Mouse (Mus musculus) embryonic facial prominence, embryonic 15.5 days (tissue): ENCODE data around the gene Rps29. TPM values are rescaled to one million over a fixed set of nuclear protein-coding genes. Genes with fewer than 3 reads are reported as not detected.
A peak's percentile ranks its signal among the peaks of the same experiment; 100 is the strongest.

Experiments used
- ATAC-seq: fragments of 200-750 bp; cut with Nextera tagmentation; 2 replicates; pipeline ENCODE4 v1.8.0; 2017; ENCODE audit warnings: low read depth, moderate TSS enrichment; ENCODE audit not compliant: insufficient number of reproducible peaks, low FRiP score, low TSS enrichment
- H3K27ac ChIP-seq: fragments of 300-500 bp; sonication (generic); replicated peaks from 2 replicates; pipeline ENCODE4 v1.5.1; 2015; ENCODE audit warnings: mild to moderate bottlenecking, inconsistent platforms
- H3K27me3 ChIP-seq: fragments of 300-500 bp; sonication (generic); 2 replicates; pipeline ENCODE4 v1.6.1; 2015; ENCODE audit warnings: inconsistent platforms
- H3K36me3 ChIP-seq: fragments of 300-500 bp; sonication (generic); 2 replicates; pipeline ENCODE4 v1.6.1; 2015; ENCODE audit warnings: mild to moderate bottlenecking, inconsistent platforms
- H3K4me1 ChIP-seq: fragments of 300-500 bp; sonication (generic); 2 replicates; pipeline ENCODE4 v1.6.1; 2015; ENCODE audit warnings: inconsistent platforms
- H3K4me2 ChIP-seq: fragments of 300-500 bp; sonication (generic); replicated peaks from 2 replicates; pipeline ENCODE4 v1.6.1; 2015; ENCODE audit warnings: mild to moderate bottlenecking, inconsistent platforms
- H3K4me3 ChIP-seq: fragments of 300-500 bp; sonication (generic); replicated peaks from 2 replicates; pipeline ENCODE4 v1.5.1; 2015; ENCODE audit warnings: mild to moderate bottlenecking, inconsistent platforms
- H3K9ac ChIP-seq: fragments of 300-500 bp; sonication (generic); 2 replicates; pipeline ENCODE4 v1.6.1; 2015; ENCODE audit warnings: inconsistent platforms
- H3K9me3 ChIP-seq: fragments of 300-500 bp; sonication (generic); replicated peaks from 2 replicates; pipeline ENCODE4 v1.6.1; 2016; ENCODE audit warnings: inconsistent platforms
- WGBS: fragments of 180-500 bp; shearing (Covaris S2); methylation state at CpG from one replicate; pipeline ENCODE4 v1.1.7; 2015; 5-methylcytosine and 5-hydroxymethylcytosine counted together
- polyA plus RNA-seq: library from polyadenylated mRNA; unstranded; fragments of >200 nt; fragmentation: Nextera tagmentation; extraction: Ambion mirVana; gene quantifications from 2 replicates; pipeline ENCODE4 v1.2.1, GENCODE M21; 2015

Gene Rps29
- polyA plus RNA-seq, 1 experiment from 2014 or later: 1,796 TPM

- Histone ChIP-seq H3K27me3 (no peaks in the 10 kb centered on the region), H3K9me3 (no peaks in the 10 kb centered on the region), H3K4me1 (peaks cover 17% of the 10 kb centered on the region), H3K27ac (no peak overlapping the region), H3K36me3 (peaks cover 21% of the 10 kb centered on the region; the same call in 1 of the 2 replicates), H3K9ac (no peak overlapping the region), H3K4me3 (no peak overlapping the region), H3K4me2 (no peak overlapping the region)
- no peak for ATAC-seq
- 86% methylated on average over 5 of the region's 5 CpGs for WGBS
Observed at GRCm38 (mm10) chr12:69191396-69191795, 32.4 kb upstream of the Rps29 start.

DNA sequence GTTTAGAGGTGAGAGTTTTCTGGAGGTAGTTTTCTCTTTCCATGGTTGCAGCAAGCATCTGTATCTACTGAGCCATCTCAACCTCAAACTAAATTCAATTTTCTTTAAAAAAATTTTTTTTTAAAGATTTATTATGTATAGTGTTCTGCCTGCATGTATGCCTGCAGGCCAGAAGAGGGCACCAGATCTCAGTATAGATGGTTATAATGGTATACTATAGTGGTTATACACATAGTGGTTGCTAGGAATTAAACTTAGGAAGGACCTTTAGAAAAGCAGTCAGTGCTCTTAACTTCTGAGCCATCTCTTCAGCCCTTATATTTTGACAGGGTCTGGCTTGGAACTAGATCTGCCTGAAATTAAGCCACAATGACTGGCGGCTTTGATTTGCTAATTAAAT is 31.5 kb upstream of the Rps29 start:
- Histone ChIP-seq H3K9me3 (no peaks in the 10 kb centered on the region), H3K9ac (no peak overlapping the region), H3K4me1 (peaks cover 14% of the 10 kb centered on the region), H3K4me2 (no peak overlapping the region), H3K36me3 (peaks cover 21% of the 10 kb centered on the region; the same call in 1 of the 2 replicates), H3K4me3 (no peak overlapping the region), H3K27me3 (no peaks in the 10 kb centered on the region), H3K27ac (no peak overlapping the region)
- 90% methylated on average over 1 of the region's 1 CpGs for WGBS
- ATAC-seq: no peak

- Histone ChIP-seq H3K4me1 (peaks cover 17% of the 10 kb centered on the region), H3K9me3 (no peaks in the 10 kb centered on the region), H3K27me3 (no peaks in the 10 kb centered on the region), H3K27ac (no peak overlapping the region), H3K9ac (no peak overlapping the region), H3K4me3 (no peak overlapping the region), H3K36me3 (peaks cover 21% of the 10 kb centered on the region; the same call in 1 of the 2 replicates), H3K4me2 (no peak overlapping the region)
- WGBS: 86% methylated on average over 9 of the region's 9 CpGs
- no peak for ATAC-seq
Observed at GRCm38 (mm10) chr12:69190074-69190473, 31.1 kb upstream of the Rps29 start.

DNA sequence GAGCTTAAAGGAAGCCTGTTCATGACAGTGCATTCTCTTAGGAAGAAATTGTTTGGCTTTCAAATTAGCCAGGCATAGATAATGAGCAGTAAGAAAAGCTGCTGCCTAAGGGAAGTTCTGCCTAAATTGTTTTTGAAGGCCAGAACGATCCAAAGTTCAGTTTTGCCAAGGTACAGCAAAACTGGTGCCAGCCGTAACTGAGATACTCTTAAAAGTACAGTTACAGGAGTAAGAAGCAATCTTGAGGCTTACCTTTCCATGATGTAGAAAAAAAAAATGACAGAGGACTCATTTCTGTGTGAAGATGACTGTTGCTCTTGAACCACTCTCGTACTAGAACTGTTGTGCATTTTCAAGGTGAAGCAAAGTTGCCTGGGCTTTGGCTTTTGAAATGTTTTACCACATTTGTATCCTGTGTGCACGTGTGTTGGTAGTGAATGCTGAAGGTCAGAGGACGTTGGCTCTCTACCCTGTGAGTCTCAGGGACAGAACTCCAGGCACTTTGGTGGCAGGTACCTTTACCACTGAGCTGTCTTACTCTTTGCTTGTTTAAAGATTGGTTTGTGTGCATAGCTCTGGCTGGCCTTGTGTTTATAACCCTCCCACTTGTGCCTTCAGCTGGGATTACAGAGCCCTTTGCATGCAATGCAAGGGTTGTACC is 28.0 kb upstream of the Rps29 start:
- Histone ChIP-seq H3K36me3 (peaks cover 24% of the 10 kb centered on the region), H3K4me1 (peaks cover 23% of the 10 kb centered on the region), H3K4me2 (no peak overlapping the region), H3K9me3 (no peaks in the 10 kb centered on the region), H3K27ac (no peak overlapping the region), H3K27me3 (no peaks in the 10 kb centered on the region), H3K4me3 (no peak overlapping the region), H3K9ac (no peak overlapping the region)
- no peak for ATAC-seq
- 62% methylated on average over 5 of the region's 5 CpGs for WGBS

DNA sequence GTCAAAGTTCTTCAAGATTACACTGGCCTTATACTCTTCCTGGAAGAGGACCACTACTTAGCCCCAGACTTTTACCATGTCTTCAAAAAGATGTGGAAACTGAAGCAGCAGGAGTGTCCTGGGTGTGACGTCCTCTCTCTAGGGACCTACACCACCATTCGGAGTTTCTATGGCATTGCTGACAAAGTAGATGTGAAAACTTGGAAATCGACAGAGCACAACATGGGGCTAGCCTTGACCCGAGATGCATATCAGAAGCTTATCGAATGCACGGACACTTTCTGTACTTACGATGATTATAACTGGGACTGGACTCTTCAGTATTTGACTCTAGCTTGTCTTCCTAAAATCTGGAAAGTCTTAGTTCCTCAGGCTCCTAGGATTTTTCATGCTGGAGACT is 26.4 kb upstream of the Rps29 start:
- no peak for ATAC-seq
- H3K4me2 ChIP-seq: peak overlapping the region; percentile 90
- H3K4me1 ChIP-seq: peaks cover 23% of the 10 kb centered on the region
- no peak overlapping the region for H3K9ac ChIP-seq
- no peaks in the 10 kb centered on the region for H3K9me3 ChIP-seq
- peaks cover 23% of the 10 kb centered on the region for H3K36me3 ChIP-seq
- H3K4me3 ChIP-seq: peak overlapping the region; percentile 90
- no peaks in the 10 kb centered on the region for H3K27me3 ChIP-seq
- 69% methylated on average over 7 of the region's 7 CpGs for WGBS
- H3K27ac ChIP-seq: no peak overlapping the region

DNA sequence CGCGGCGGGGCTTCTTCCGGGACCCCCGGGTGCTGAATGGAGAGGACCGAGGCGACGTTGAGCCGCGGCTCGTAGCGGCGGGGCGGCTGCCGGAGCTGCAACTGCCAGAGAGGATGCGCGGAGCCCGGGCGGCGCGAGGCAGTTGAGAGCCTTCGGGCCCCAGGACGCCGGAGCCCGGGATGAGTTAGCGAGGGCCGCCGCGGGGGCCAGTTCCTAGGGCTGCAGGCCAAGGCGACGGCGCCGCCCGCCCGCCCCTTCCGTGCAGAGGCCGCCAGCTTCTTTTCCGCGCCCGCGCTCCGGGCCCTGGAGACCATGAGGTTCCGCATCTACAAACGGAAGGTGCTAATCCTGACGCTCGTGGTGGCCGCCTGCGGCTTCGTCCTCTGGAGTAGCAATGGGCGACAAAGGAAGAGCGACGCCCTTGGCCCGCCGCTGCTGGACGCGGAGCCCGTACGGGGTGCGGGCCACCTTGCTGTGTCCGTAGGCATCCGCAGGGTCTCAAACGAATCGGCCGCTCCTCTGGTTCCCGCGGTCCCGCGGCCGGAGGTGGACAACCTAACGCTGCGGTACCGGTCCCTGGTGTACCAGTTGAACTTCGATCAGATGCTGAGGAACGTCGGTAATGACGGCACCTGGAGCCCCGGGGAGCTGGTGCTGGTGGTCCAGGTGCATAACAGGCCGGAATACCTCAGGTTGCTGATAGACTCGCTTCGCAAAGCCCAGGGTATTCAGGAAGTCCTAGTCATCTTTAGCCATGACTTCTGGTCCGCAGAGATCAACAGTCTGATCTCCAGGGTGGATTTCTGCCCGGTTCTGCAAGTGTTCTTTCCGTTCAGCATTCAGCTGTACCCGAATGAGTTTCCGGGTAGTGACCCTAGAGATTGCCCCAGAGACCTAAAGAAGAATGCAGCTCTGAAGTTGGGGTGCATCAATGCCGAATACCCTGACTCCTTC is 25.6 kb upstream of the Rps29 start:
- Histone ChIP-seq H3K9ac (peak overlapping the region; percentile 82), H3K36me3 (peaks cover 15% of the 10 kb centered on the region), H3K27ac (peak overlapping the region; percentile 91), H3K9me3 (no peaks in the 10 kb centered on the region), H3K27me3 (no peaks in the 10 kb centered on the region), H3K4me3 (peak overlapping the region; percentile 90), H3K4me2 (peak overlapping the region; percentile 90), H3K4me1 (peaks cover 23% of the 10 kb centered on the region)
- WGBS: 1% methylated on average over 79 of the region's 86 CpGs
- ATAC-seq: peak; percentile 58

DNA sequence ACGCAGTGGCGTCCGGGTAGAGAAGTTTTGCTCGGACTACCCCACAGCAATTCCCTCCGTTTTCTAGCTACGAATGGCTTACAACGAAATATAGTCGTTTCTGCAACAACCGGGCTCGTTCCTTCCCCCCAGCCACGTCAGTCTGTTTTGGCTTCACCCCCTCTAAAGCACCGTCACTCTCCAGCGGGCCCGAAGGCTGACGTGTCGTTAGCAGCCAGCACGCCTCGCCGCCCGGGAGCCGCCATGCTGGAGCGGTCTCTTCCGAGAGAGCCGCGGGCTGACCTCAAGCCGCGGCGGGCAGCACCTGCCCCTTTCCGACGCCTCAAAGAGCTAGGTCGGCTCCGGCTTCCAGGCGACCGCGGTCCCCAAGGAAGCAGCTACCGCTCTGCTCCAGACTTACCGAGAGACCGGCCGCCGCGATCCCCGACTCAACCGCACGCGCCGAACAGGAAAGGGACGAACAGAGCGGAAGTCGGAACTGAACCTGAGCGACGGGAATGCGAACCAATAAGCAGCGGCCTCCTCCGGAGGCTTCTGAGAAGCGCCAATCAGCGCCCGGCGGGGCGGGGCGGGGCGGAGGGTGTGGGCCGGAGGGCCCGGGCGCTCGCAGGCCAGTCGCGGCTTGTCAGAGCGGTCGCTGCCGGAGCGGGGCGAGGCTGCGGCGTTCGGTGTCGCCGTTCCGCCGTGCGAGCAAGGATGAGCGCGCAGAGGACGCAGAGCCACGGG is 24.8 kb upstream of the Rps29 start, which contains the start of the genes Rpl36al and Mgat2:
Gene Rpl36al, minus strand, starts transcription at position 501 of the 726 bp plus-strand sequence.
Gene Mgat2, plus strand, starts transcription at position 575 of the 726 bp plus-strand sequence.
- Histone ChIP-seq H3K9ac (peak within 1 kb of the TSS; percentile 84), H3K9me3 (no peaks in the 10 kb centered on the region), H3K27ac (peak within 1 kb of the TSS; percentile 91), H3K36me3 (peaks cover 11% of the 10 kb centered on the region), H3K4me2 (peak within 1 kb of the TSS; percentile 90), H3K4me1 (peaks cover 23% of the 10 kb centered on the region), H3K4me3 (peak within 1 kb of the TSS; percentile 90), H3K27me3 (no peaks in the 10 kb centered on the region)
- ATAC-seq: peak; percentile 99
- WGBS: under 1% methylated on average over 84 of the region's 84 CpGs

DNA sequence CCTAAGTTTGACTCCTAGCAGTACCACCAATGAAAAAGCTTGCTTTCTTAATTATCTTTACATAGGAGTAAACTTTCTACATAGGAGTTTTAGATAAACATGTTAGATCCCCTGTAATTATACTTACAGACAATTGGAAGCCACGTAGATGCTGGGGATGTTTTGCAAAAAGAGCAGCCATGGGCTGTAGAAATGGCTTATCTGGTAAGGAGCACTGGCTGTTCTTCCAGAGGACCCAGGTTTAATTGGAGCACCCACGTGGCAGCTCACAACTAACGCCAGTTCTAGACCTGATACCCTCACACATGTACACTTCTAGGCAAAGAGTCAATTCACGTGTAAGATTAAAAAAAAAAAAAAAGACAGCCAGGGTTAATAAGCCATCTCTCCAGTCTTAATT is 22.8 kb upstream of the Rps29 start:
- Histone ChIP-seq H3K4me1 (peaks cover 16% of the 10 kb centered on the region), H3K4me3 (no peak overlapping the region), H3K27me3 (no peaks in the 10 kb centered on the region), H3K4me2 (no peak overlapping the region), H3K36me3 (peaks cover 11% of the 10 kb centered on the region), H3K9ac (no peak overlapping the region), H3K27ac (no peak overlapping the region), H3K9me3 (no peaks in the 10 kb centered on the region)
- no peak for ATAC-seq
- 83% methylated on average over 4 of the region's 4 CpGs for WGBS

DNA sequence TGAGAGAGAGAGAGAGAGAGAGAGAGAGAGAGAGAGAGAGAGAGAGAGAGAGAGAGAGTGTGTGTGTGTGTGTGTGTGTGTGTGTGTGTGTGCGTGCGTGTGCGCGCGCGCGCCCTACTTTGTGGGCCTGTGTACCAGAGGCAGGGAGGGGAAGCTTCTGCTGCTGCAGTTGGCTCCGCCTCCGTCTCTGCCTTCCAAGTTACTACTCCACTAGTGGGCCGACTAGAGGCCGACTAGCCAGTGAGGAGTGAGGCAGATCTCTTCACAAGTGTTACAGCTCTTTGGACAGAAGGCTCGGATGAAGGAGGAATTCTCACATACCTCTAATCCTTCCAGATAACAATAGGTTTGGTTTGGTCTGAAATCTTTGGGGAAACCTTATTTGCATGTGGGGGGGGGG is 20.4 kb upstream of the Rps29 start:
- Histone ChIP-seq H3K4me1 (no peaks in the 10 kb centered on the region), H3K9me3 (no peaks in the 10 kb centered on the region), H3K36me3 (peaks cover 15% of the 10 kb centered on the region), H3K9ac (no peak overlapping the region), H3K4me3 (no peak overlapping the region), H3K4me2 (no peak overlapping the region), H3K27me3 (no peaks in the 10 kb centered on the region), H3K27ac (no peak overlapping the region)
- 70% methylated on average over 12 of the region's 12 CpGs for WGBS
- ATAC-seq: no peak

DNA sequence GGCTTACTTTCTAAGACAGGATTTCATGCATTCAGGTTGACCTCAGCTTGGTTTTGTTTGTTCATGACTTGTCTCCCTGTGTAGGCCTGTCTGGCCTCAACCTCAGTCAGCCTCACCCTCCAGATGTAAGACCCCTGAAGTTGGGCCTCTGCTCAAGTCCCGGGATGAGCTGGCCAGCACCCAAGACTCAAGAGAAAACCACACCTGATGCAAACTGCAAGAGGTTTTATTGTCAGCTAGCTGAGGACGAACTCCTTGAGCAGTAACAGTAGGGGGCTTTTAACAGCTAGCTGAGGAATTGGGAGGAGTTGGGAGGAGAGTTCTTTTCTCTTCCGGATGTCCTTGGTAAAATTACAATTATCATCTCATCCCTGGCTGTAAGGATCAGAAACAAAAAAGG is 18.5 kb upstream of the Rps29 start:
- Histone ChIP-seq H3K4me2 (no peak overlapping the region), H3K9me3 (no peaks in the 10 kb centered on the region), H3K36me3 (peaks cover 15% of the 10 kb centered on the region), H3K4me3 (no peak overlapping the region), H3K27ac (no peak overlapping the region), H3K9ac (no peak overlapping the region), H3K4me1 (no peaks in the 10 kb centered on the region), H3K27me3 (no peaks in the 10 kb centered on the region)
- ATAC-seq: no peak
- WGBS: 82% methylated on average over 3 of the region's 3 CpGs

DNA sequence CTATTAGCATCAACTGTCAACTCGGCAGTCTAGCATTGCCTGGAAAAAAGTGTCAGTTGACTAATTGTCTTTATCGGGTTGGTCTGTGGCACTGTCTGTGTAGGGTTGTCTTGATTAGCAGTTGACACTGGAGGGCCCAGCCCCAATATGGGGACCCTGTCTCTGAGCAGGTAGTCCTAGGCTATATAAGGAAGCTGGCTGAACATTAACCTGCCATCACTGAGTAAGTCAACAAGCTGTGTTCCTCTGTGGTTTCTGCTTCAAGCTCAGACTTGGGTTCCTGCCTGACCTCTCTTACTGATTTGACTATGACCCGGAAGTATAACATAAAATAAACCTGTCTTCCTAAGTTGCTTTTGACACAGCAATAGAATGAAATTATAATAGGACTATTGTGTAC is 17.0 kb upstream of the Rps29 start:
- no peak for ATAC-seq

More for the DNA sequence above, 17.0 kb upstream of the Rps29 start:
- WGBS: 92% methylated on average over 3 of the region's 3 CpGs
- Histone ChIP-seq H3K4me1 (no peaks in the 10 kb centered on the region), H3K9me3 (no peaks in the 10 kb centered on the region), H3K4me3 (no peak overlapping the region), H3K9ac (no peak overlapping the region), H3K27ac (no peak overlapping the region), H3K4me2 (no peak overlapping the region), H3K36me3 (peaks cover 6% of the 10 kb centered on the region; the same call in 1 of the 2 replicates), H3K27me3 (no peaks in the 10 kb centered on the region)
